Comparison of ENCODE assay signal across 12 mouse cellular contexts in the genomic region with DNA sequence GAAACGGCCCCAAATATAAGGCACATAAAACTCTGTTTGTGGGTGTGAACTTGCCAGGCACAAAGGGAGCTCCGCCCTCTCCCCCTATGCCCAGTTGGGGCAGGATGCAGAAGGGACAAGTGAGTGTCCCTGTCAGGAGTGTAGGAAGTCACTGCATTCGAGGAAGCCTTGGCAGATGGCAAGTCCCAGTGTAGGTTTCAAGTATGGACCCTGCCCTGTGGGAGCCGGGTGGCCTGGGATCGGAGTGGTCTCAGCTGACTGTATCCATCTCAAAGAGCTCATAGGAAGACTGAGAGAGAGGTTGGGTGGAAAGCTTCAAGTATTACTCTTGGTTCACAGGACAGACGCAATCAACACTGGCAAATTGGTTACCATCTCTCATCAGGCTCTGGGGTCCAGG. TPM values are rescaled to one million over a fixed set of nuclear protein-coding genes. Genes with fewer than 3 reads are reported as not detected.
A peak's percentile ranks its signal among the peaks of the same experiment; 100 is the strongest.
DNase-seq lines count a peak whose midpoint lies in the region; ATAC-seq and TF ChIP-seq lines count a peak whose summit lies in the region.
"Had no signal": no experiment of that assay in that cellular context is flagged by ENCODE, and none has a peak within 500 bp of the region (broad histone marks: within the 10 kb centered on the region; RNA-seq: fewer than 3 reads in every experiment).

No protein-coding gene starts in this region.

- H3K9ac ChIP-seq in embryonic facial prominence, embryonic 11.5 days (replicated peaks; ENCODE audit: low read length), result no peak overlapping the region
- H3K9ac ChIP-seq in forebrain, embryonic 12.5 days, result no peak overlapping the region
- no peak overlapping the region for H3K9ac ChIP-seq in hindbrain, postnatal 0 days (replicated peaks; ENCODE audit: low read length)
- H3K9ac ChIP-seq in midbrain, embryonic 16.5 days (ENCODE audit: low read depth, low read length), result peak overlapping the region; percentile 44; the same call in 1 of the 2 replicates
- H3K9ac ChIP-seq: liver, embryonic 15.5 days had no signal

- no peak for DNase-seq in embryonic facial prominence, embryonic 11.5 days (ENCODE audit: low spot score)
- no peak for DNase-seq in hindbrain, postnatal 0 days (ENCODE audit: low spot score)
- no peak for DNase-seq in gastrocnemius, postnatal 25 days
- DNase-seq in right cerebral cortex, postnatal 4 days, result no peak
- DNase-seq in frontal cortex, postnatal 36 days (ENCODE audit: low spot score in 2 of 2), result no peak

- no peaks in the 10 kb centered on the region for H3K36me3 ChIP-seq in embryonic facial prominence, embryonic 11.5 days (replicated peaks; ENCODE audit: control insufficient read depth, insufficient read depth, low read depth, low read length)
- H3K36me3 ChIP-seq in forebrain, embryonic 12.5 days (replicated peaks), result no peaks in the 10 kb centered on the region
- H3K36me3 ChIP-seq in hindbrain, postnatal 0 days (ENCODE audit: insufficient read depth, low read length), result no peaks in the 10 kb centered on the region
- H3K36me3 ChIP-seq in midbrain, embryonic 16.5 days (ENCODE audit: control insufficient read depth, insufficient read depth, low read length), result no peaks in the 10 kb centered on the region
- H3K36me3 ChIP-seq: liver, embryonic 15.5 days had no signal

- peak overlapping the region; percentile 57 for H3K27ac ChIP-seq in embryonic facial prominence, embryonic 11.5 days (replicated peaks; ENCODE audit: low read depth, low read length)
- H3K27ac ChIP-seq in forebrain, embryonic 12.5 days, result peak overlapping the region; percentile 90
- H3K27ac ChIP-seq in hindbrain, postnatal 0 days, result peak overlapping the region; percentile 79
- peak overlapping the region; percentile 43 for H3K27ac ChIP-seq in midbrain, embryonic 16.5 days (ENCODE audit: low read length)
- H3K27ac ChIP-seq: liver, embryonic 15.5 days; macrophage had no signal

- no peak overlapping the region for H3K4me2 ChIP-seq in embryonic facial prominence, embryonic 11.5 days (ENCODE audit: low read depth, low read length)
- 0 out of 2 replicates have a peak overlapping the region, but pooled peaks have one; percentile 41 for H3K4me2 ChIP-seq in forebrain, embryonic 12.5 days
- H3K4me2 ChIP-seq in hindbrain, postnatal 0 days (ENCODE audit: low read depth, low read length), result no peak overlapping the region
- H3K4me2 ChIP-seq in midbrain, embryonic 16.5 days (ENCODE audit: low read length), result no peak overlapping the region
- H3K4me2 ChIP-seq: liver, embryonic 15.5 days had no signal

- 71% methylated on average over 6 of the region's 6 CpGs for WGBS in embryonic facial prominence, embryonic 11.5 days
- WGBS in forebrain, embryonic 12.5 days, result 66% methylated on average over 6 of the region's 6 CpGs
- 31% methylated on average over 6 of the region's 6 CpGs for WGBS in hindbrain, postnatal 0 days
- 42% methylated on average over 6 of the region's 6 CpGs for WGBS in midbrain, embryonic 16.5 days

- ATAC-seq in embryonic facial prominence, embryonic 11.5 days (replicated peaks; ENCODE audit: insufficient number of reproducible peaks, low FRiP score, low TSS enrichment, low read depth), result no peak
- no peak for ATAC-seq in forebrain, embryonic 12.5 days (ENCODE audit: low FRiP score)
- peak; percentile 27; the same call in 1 of the 2 replicates for ATAC-seq in hindbrain, postnatal 0 days
- ATAC-seq in midbrain, embryonic 16.5 days, result no peak

- no peak for TF ChIP-seq CTCF in hindbrain, postnatal 0 days (IDR thresholded peaks at IDR 0.05; ENCODE audit: low read depth)

- no peaks in the 10 kb centered on the region for H3K9me3 ChIP-seq in embryonic facial prominence, embryonic 11.5 days (replicated peaks; ENCODE audit: control insufficient read depth, low read length)
- H3K9me3 ChIP-seq in forebrain, embryonic 12.5 days, result no peaks in the 10 kb centered on the region
- H3K9me3 ChIP-seq in hindbrain, postnatal 0 days (ENCODE audit: low read length), result no peaks in the 10 kb centered on the region
- H3K9me3 ChIP-seq in midbrain, embryonic 16.5 days (replicated peaks; ENCODE audit: control insufficient read depth, low read length, poor library complexity, severe bottlenecking), result no peaks in the 10 kb centered on the region
- H3K9me3 ChIP-seq: liver, embryonic 15.5 days had no signal

- H3K4me3 ChIP-seq in embryonic facial prominence, embryonic 11.5 days (ENCODE audit: low read depth, low read length), result no peak overlapping the region
- no peak overlapping the region for H3K4me3 ChIP-seq in forebrain, embryonic 12.5 days (replicated peaks)
- no peak overlapping the region for H3K4me3 ChIP-seq in hindbrain, postnatal 0 days (ENCODE audit: low read length)
- no peak overlapping the region for H3K4me3 ChIP-seq in midbrain, embryonic 16.5 days (ENCODE audit: low read depth, low read length)
- H3K4me3 ChIP-seq: liver, embryonic 15.5 days had no signal

- H3K4me1 ChIP-seq in embryonic facial prominence, embryonic 11.5 days (ENCODE audit: control insufficient read depth, insufficient read depth, low read length), result peaks cover 2% of the 10 kb centered on the region
- H3K4me1 ChIP-seq in forebrain, embryonic 12.5 days, result peaks cover 63% of the 10 kb centered on the region
- H3K4me1 ChIP-seq in hindbrain, postnatal 0 days (ENCODE audit: insufficient read depth, low read length), result peaks cover 28% of the 10 kb centered on the region
- H3K4me1 ChIP-seq in midbrain, embryonic 16.5 days (ENCODE audit: control insufficient read depth, insufficient read depth, low read length), result peaks cover 31% of the 10 kb centered on the region
- H3K4me1 ChIP-seq: liver, embryonic 15.5 days had no signal

- H3K27me3 ChIP-seq in embryonic facial prominence, embryonic 11.5 days (ENCODE audit: control insufficient read depth, insufficient read depth, low read length), result no peaks in the 10 kb centered on the region
- H3K27me3 ChIP-seq in forebrain, embryonic 12.5 days, result peaks cover 10% of the 10 kb centered on the region; the same call in 1 of the 2 replicates
- H3K27me3 ChIP-seq in hindbrain, postnatal 0 days (ENCODE audit: insufficient read depth, low read length), result no peaks in the 10 kb centered on the region
- H3K27me3 ChIP-seq in midbrain, embryonic 16.5 days (ENCODE audit: control insufficient read depth, insufficient read depth, low read depth, low read length), result no peaks in the 10 kb centered on the region

RNA-seq across cellular contexts. Expression of gene Ccdc182, which starts 17.9 kb away (rescaled TPM):
- polyA plus RNA-seq in embryonic facial prominence, embryonic 11.5 days (2014; fragmentation: Nextera tagmentation; extraction: Ambion mirVana), result 1.7 and 2.6 TPM in 2 replicates
- polyA plus RNA-seq in forebrain, embryonic 12.5 days (2016; fragmentation: Nextera tagmentation; extraction: Ambion mirVana), result 0.38 and 0.42 TPM in 2 replicates
- total RNA-seq in hindbrain, postnatal 0 days (2014; rRNA removed), result not detected in 2 replicates
- 0.15 TPM in 1 of 2 replicates, not detected in the other for polyA plus RNA-seq in hindbrain, postnatal 0 days (2015; fragmentation: Nextera tagmentation; extraction: Ambion mirVana)
- 0.17 TPM in 1 of 2 replicates, not detected in the other for polyA plus RNA-seq in midbrain, embryonic 16.5 days (2015; fragmentation: Nextera tagmentation; extraction: Ambion mirVana)
- total RNA-seq in gastrocnemius, postnatal 25 days (2021), result not detected
- total RNA-seq: adrenal gland, postnatal 36 days; heart, postnatal 4 days; layer of hippocampus, postnatal 36 days had no signal
- polyA plus RNA-seq: liver, embryonic 15.5 days; macrophage had no signal
